Mouse (Mus musculus) megakaryocyte, embryonic 14.5 days (primary cell): ENCODE data around the gene Rpf2.

Experiments used
- FLI1 ChIP-seq: IDR thresholded peaks from 2 replicates; pipeline ENCODE4 v1.6.1; 2012; ENCODE audit warnings: low read length, inconsistent platforms, mixed read lengths
- GATA1 ChIP-seq: IDR thresholded peaks from 3 replicates; pipeline ENCODE4 v1.6.1; 2012; ENCODE audit warnings: mixed read lengths, low read length, inconsistent platforms, borderline replicate concordance

GRCm38 (mm10) chr10:40260305-40260704 is 13.5 kb upstream of the Rpf2 start:
- TF ChIP-seq GATA1 (no peak), FLI1 (no peak)
